Mouse (Mus musculus) MEL (cell line): Measurements from ENCODE around the gene Pard3b.

ENCODE experiments used
- E2F4 ChIP-seq: IDR thresholded peaks from 2 replicates; pipeline ENCODE4 v1.6.1; 2011; ENCODE audit warnings: low read depth, low read length, improper control_type of control experiment, borderline replicate concordance
- GABPA ChIP-seq: IDR thresholded peaks from 2 replicates; pipeline ENCODE4 v1.6.1; 2012; ENCODE audit warnings: low read depth, mild to moderate bottlenecking, inconsistent platforms, low read length, improper control_type of control experiment, moderate library complexity
- POLR2A ChIP-seq, 2 experiments: IDR thresholded peaks; 2 replicates each; pipeline ENCODE4 v1.6.1; 2011 to 2012; ENCODE audit warnings: low read length in 2 of 2, mild to moderate bottlenecking in 2 of 2, control low read depth in 1 of 2, improper control_type of control experiment in 1 of 2, low read depth in 1 of 2, moderate library complexity in 1 of 2; ENCODE audit not compliant: control insufficient read depth in 1 of 2, insufficient read depth in 1 of 2, poor library complexity in 1 of 2

DNA sequence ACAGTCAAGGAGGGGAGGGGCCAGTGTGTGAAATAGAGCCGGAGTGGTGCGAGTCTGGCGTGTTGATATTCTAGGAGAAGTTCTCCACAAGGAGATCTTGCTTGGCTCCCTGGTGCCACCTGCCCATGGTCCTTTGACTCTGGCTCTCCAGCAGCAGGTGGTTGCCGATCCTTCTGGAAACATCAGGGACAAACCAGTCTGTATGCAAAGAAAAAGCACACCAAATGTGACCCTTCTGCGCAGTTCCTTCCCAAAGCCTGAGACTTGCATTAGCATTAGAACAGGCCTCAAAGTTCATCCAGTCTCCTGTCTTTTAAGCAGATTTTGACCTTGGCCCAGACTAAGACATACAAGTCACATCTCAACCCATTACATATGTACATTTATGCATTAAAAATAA is 1011.9 kb downstream of the Pard3b start:
- TF ChIP-seq POLR2A (IDR thresholded peaks at IDR 0.05; ENCODE audit: control insufficient read depth in 1 of 2, insufficient read depth in 1 of 2, low read depth in 1 of 2, low read length in 2 of 2, poor library complexity in 1 of 2) (no peak), GABPA (no peak), E2F4 (no peak)
